13 mouse cellular contexts compared by ENCODE assay signal in the genomic region with DNA sequence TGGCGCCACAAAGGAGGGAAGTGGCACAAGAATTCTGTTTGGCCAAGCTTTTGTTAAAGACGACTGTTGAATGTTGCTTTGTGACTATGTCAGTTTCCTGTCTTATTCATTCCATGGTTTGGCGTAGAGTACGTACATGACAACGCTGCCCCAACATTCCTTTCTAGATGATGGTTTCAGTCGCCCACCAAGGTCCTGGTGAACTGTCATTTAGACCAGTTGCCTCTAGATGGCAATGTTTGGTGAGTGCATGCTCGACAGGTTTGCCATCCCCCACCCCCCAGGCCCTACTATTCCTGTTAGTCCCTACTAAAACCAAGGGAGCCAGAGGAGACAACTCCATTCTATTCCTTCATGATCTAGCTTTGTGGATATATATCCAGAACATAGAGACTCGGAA. TPM values are rescaled to one million over a fixed set of nuclear protein-coding genes. Genes with fewer than 3 reads are reported as not detected.
DNase-seq lines count a peak whose midpoint lies in the region; ATAC-seq and TF ChIP-seq lines count a peak whose summit lies in the region.
"Had no signal": no experiment of that assay in that cellular context is flagged by ENCODE, and none has a peak within 500 bp of the region (broad histone marks: within the 10 kb centered on the region; RNA-seq: fewer than 3 reads in every experiment).

No protein-coding gene starts in this region.

- H3K9ac ChIP-seq in liver, postnatal 0 days (replicated peaks): no peak overlapping the region
- H3K9ac ChIP-seq in liver, embryonic 11.5 days (ENCODE audit: low read depth, low read length): no peak overlapping the region
- H3K9ac ChIP-seq: embryonic facial prominence, embryonic 13.5 days; stomach, embryonic 15.5 days had no signal

- 54% methylated on average over 8 of the region's 8 CpGs for WGBS in liver, postnatal 0 days (ENCODE audit: insufficient replicate concordance)
- 63% methylated on average over 8 of the region's 8 CpGs for WGBS in liver, embryonic 11.5 days

- TF ChIP-seq CTCF in liver, postnatal 0 days (IDR thresholded peaks at IDR 0.05; ENCODE audit: low read depth): peak; percentile 48

- TF ChIP-seq EP300 in liver, postnatal 0 days (IDR thresholded peaks at IDR 0.05; ENCODE audit: low read depth): no peak

- 0 out of 2 replicates have a peak, but pooled peaks cover 2% of the 10 kb centered on the region for H3K36me3 ChIP-seq in liver, postnatal 0 days (replicated peaks; ENCODE audit: insufficient read depth, low read length)
- no peaks in the 10 kb centered on the region for H3K36me3 ChIP-seq in liver, embryonic 11.5 days (ENCODE audit: control insufficient read depth, insufficient read depth, low read length)
- H3K36me3 ChIP-seq: embryonic facial prominence, embryonic 13.5 days; stomach, embryonic 15.5 days had no signal

- peaks cover 23% of the 10 kb centered on the region for H3K4me1 ChIP-seq in liver, postnatal 0 days (ENCODE audit: insufficient read depth)
- peaks cover 8% of the 10 kb centered on the region for H3K4me1 ChIP-seq in liver, embryonic 11.5 days (replicated peaks; ENCODE audit: control insufficient read depth, insufficient read depth, low read length)
- H3K4me1 ChIP-seq: embryonic facial prominence, embryonic 13.5 days had no signal

- DNase-seq in embryo, embryonic 10 days (ENCODE audit: low spot score): peak; percentile 20
- no peak for DNase-seq in embryo, embryonic 9.5 days (ENCODE audit: extremely low spot score)
- no peak for DNase-seq in liver, postnatal 0 days
- no peak for DNase-seq in liver, embryonic 11.5 days (ENCODE audit: low spot score)
- DNase-seq in ES-CJ7 (ENCODE audit: low read depth, low spot score): peak; percentile 50
- peak; percentile 48 for DNase-seq in naive thymus-derived CD4-positive, alpha-beta T cell, adult 2 months (ENCODE audit: low read depth)
- no peak for DNase-seq in urinary bladder, postnatal 36 days (ENCODE audit: low spot score in 2 of 2)
- DNase-seq in left cerebral cortex, postnatal 25 days (ENCODE audit: low spot score in 2 of 2): no peak
- DNase-seq: heart, adult 11 months; kidney, postnatal 4 days; right cerebral cortex, adult 18-20 months had no signal

- H3K27me3 ChIP-seq in liver, postnatal 0 days (ENCODE audit: insufficient read depth, low read length): no peaks in the 10 kb centered on the region
- H3K27me3 ChIP-seq in liver, embryonic 11.5 days (replicated peaks; ENCODE audit: control insufficient read depth, insufficient read depth, low read length): no peaks in the 10 kb centered on the region
- H3K27me3 ChIP-seq: embryonic facial prominence, embryonic 13.5 days; stomach, embryonic 15.5 days had no signal

- intact Hi-C loops in left cerebral cortex, postnatal 25 days (cut with DNase I): no loop called here

- no peak overlapping the region for H3K4me2 ChIP-seq in liver, postnatal 0 days (ENCODE audit: low read depth, low read length)
- H3K4me2 ChIP-seq in liver, embryonic 11.5 days: no peak overlapping the region
- H3K4me2 ChIP-seq: embryonic facial prominence, embryonic 13.5 days; stomach, embryonic 15.5 days had no signal

- no peak for ATAC-seq in liver, postnatal 0 days
- ATAC-seq in liver, embryonic 11.5 days (replicated peaks; ENCODE audit: low FRiP score): no peak

- no peaks in the 10 kb centered on the region for H3K9me3 ChIP-seq in liver, postnatal 0 days (ENCODE audit: low read length)
- no peaks in the 10 kb centered on the region for H3K9me3 ChIP-seq in liver, embryonic 11.5 days (ENCODE audit: control insufficient read depth, low read length)
- H3K9me3 ChIP-seq: embryonic facial prominence, embryonic 13.5 days; stomach, embryonic 15.5 days had no signal

- no peak overlapping the region for H3K4me3 ChIP-seq in liver, postnatal 0 days (ENCODE audit: low read depth, low read length)
- no peak overlapping the region for H3K4me3 ChIP-seq in liver, embryonic 11.5 days (ENCODE audit: low read depth, low read length)
- H3K4me3 ChIP-seq: embryonic facial prominence, embryonic 13.5 days; stomach, embryonic 15.5 days had no signal

- no peak overlapping the region for H3K27ac ChIP-seq in liver, postnatal 0 days (ENCODE audit: low read depth)
- H3K27ac ChIP-seq in liver, embryonic 11.5 days (ENCODE audit: low read depth, low read length): no peak overlapping the region
- H3K27ac ChIP-seq: embryonic facial prominence, embryonic 13.5 days; stomach, embryonic 15.5 days had no signal

RNA-seq across cellular contexts. Expression of gene Rubcnl, which starts 36.6 kb away (rescaled TPM):
- polyA plus RNA-seq in liver, postnatal 0 days (2015; fragmentation: Nextera tagmentation; extraction: Ambion mirVana): 0.51 and 0.69 TPM in 2 replicates
- polyA plus RNA-seq in liver, embryonic 11.5 days (2014; fragmentation: Nextera tagmentation; extraction: Ambion mirVana): 0.26 TPM in 1 of 2 replicates, not detected in the other
- total RNA-seq in left cerebral cortex, postnatal 25 days (2021): 1 to 10 TPM; 1.6 to 2.6 TPM

Comparison
In these comparisons a context has a peak if more than half of its experiments do, and no peak if none do; other contexts are left out.
1. DNase-seq: peak in embryo, embryonic 10 days (single experiment), ES-CJ7 (single experiment) and naive thymus-derived CD4-positive, alpha-beta T cell, adult 2 months (single experiment); none in embryo, embryonic 9.5 days (single experiment), liver, postnatal 0 days (single experiment), liver, embryonic 11.5 days (single experiment), urinary bladder, postnatal 36 days (0 of 2) and left cerebral cortex, postnatal 25 days (0 of 2).